Mouse (Mus musculus): ENCODE measurements around the gene Glul.

DNA sequence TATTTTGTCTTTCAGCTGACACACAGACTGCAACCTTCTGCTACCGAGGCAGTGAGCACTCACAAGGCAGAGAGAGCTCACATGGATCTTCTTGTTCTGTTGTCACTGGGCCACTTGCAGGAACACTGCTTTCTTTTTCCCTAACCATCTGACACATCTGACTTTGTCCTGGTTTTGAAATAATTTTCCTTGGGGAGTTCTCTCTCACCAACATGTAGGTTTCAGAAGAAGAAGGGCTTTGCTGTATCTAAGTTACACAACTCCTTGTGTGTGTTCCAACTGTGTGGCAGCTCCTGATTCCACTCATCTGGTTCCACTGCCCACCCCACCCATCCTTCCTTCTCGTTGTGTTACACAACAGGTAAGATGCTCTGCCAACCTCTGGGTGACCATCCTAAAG is 6.0 kb upstream of the Glul start:
- TF ChIP-seq CTCF (IDR thresholded peaks at IDR 0.05; ENCODE audit: low read depth, low read length) (no peak), POLR2AphosphoS5 (IDR thresholded peaks at IDR 0.05; ENCODE audit: insufficient replicate concordance, low read depth, low read length) (no peak), GATA1 (IDR thresholded peaks at IDR 0.05; ENCODE audit: borderline replicate concordance, low read length) (no peak)
